Mouse (Mus musculus): ENCODE measurements at regions not wholly inside any gene's neighbourhood (a gene's known extent, or its start where the extent isn't known, plus 50 kb on each side); places are given as distances from the start of the nearest gene placed in this dataset.

GRCm38 (mm10) chr9:83199771-83200170 lies 53.3 kb upstream of the Hmgn3 start:
- Histone ChIP-seq H3K4me3 (replicated peaks) (no peak overlapping the region), H3K9me3 (replicated peaks) (no peaks in the 10 kb centered on the region), H3K27ac (replicated peaks) (no peak overlapping the region), H3K9ac (replicated peaks) (no peak overlapping the region), H3K27me3 (replicated peaks) (no peaks in the 10 kb centered on the region), H3K36me3 (no peaks in the 10 kb centered on the region), H3K4me2 (no peak overlapping the region), H3K4me1 (no peaks in the 10 kb centered on the region)
- ATAC-seq (ENCODE audit: low FRiP score): no peak
- WGBS: 89% methylated on average over 3 of the region's 3 CpGs

- 90% methylated on average over 3 of the region's 3 CpGs for WGBS
- ATAC-seq (ENCODE audit: low FRiP score): no peak
- H3K27ac ChIP-seq (replicated peaks): no peak overlapping the region
- no peaks in the 10 kb centered on the region for H3K9me3 ChIP-seq (replicated peaks)
- no peak overlapping the region for H3K4me2 ChIP-seq
- no peaks in the 10 kb centered on the region for H3K27me3 ChIP-seq (replicated peaks)
- no peaks in the 10 kb centered on the region for H3K4me1 ChIP-seq
- no peaks in the 10 kb centered on the region for H3K36me3 ChIP-seq
- H3K9ac ChIP-seq (replicated peaks): no peak overlapping the region
- H3K4me3 ChIP-seq (replicated peaks): no peak overlapping the region
Observed at GRCm38 (mm10) chr9:83199176-83199575, 52.7 kb upstream of the Hmgn3 start.

- H3K36me3 ChIP-seq: no peaks in the 10 kb centered on the region
- WGBS: 84% methylated on average over 5 of the region's 5 CpGs
- H3K9me3 ChIP-seq (replicated peaks): no peaks in the 10 kb centered on the region
- H3K4me1 ChIP-seq: no peaks in the 10 kb centered on the region
- H3K27ac ChIP-seq (replicated peaks): no peak overlapping the region
- no peak overlapping the region for H3K4me3 ChIP-seq (replicated peaks)
- ATAC-seq (ENCODE audit: low FRiP score): no peak
- H3K27me3 ChIP-seq (replicated peaks): no peaks in the 10 kb centered on the region
- no peak overlapping the region for H3K9ac ChIP-seq (replicated peaks)
- H3K4me2 ChIP-seq: no peak overlapping the region
Observed at GRCm38 (mm10) chr9:83197013-83197412, 50.5 kb upstream of the Hmgn3 start.

Data from neural tube, embryonic 15.5 days (tissue).